Mouse (Mus musculus) liver, postnatal 0 days (tissue): ENCODE data around the gene Spata20. TPM values are rescaled to one million over a fixed set of nuclear protein-coding genes. Genes with fewer than 3 reads are reported as not detected.

Experiments
- ATAC-seq: fragments of 200-750 bp; cut with Nextera tagmentation; 2 replicates; pipeline ENCODE4 v1.8.0; 2017; ENCODE audit warnings: mild to moderate bottlenecking, moderate library complexity
- DNase-seq: peaks from one replicate; pipeline ENCODE4 v3.0.0-alpha.2; 2016
- H3K27ac ChIP-seq: fragments of 300-500 bp; sonication (generic); 2 replicates; pipeline ENCODE4 v1.5.1; 2014; ENCODE audit warnings: antibody characterized with exemption, moderate library complexity, mild to moderate bottlenecking, low read depth
- H3K27me3 ChIP-seq: fragments of 300-500 bp; sonication (generic); 2 replicates; pipeline ENCODE4 v1.6.1; 2014; ENCODE audit warnings: low read length, control low read depth, mixed read lengths; ENCODE audit not compliant: insufficient read depth
- H3K36me3 ChIP-seq: fragments of 300-500 bp; sonication (generic); replicated peaks from 2 replicates; pipeline ENCODE4 v1.6.1; 2014; ENCODE audit warnings: mild to moderate bottlenecking, control low read depth, low read length, moderate library complexity, mixed read lengths; ENCODE audit not compliant: insufficient read depth
- H3K4me1 ChIP-seq: fragments of 300-500 bp; sonication (generic); 2 replicates; pipeline ENCODE4 v1.6.1; 2014; ENCODE audit warnings: antibody characterized with exemption, mild to moderate bottlenecking, control low read depth; ENCODE audit not compliant: insufficient read depth
- H3K4me2 ChIP-seq: fragments of 300-500 bp; sonication (generic); 2 replicates; pipeline ENCODE4 v1.6.1; 2014; ENCODE audit warnings: low read depth, mild to moderate bottlenecking, low read length, moderate library complexity, mixed read lengths
- H3K4me3 ChIP-seq: fragments of 300-500 bp; sonication (generic); 2 replicates; pipeline ENCODE4 v1.5.1; 2014; ENCODE audit warnings: low read depth, low read length
- H3K9ac ChIP-seq: fragments of 300-500 bp; sonication (generic); replicated peaks from 2 replicates; pipeline ENCODE4 v1.6.1; 2014; ENCODE audit warnings: mild to moderate bottlenecking, moderate library complexity
- H3K9me3 ChIP-seq: fragments of 300-500 bp; sonication (generic); 2 replicates; pipeline ENCODE4 v1.6.1; 2016; ENCODE audit warnings: mild to moderate bottlenecking, control low read depth, low read length, mixed read lengths
- CTCF ChIP-seq: sonication (generic); IDR thresholded peaks from 2 replicates; pipeline ENCODE4 v1.5.1; 2016; ENCODE audit warnings: antibody characterized with exemption, low read depth
- EP300 ChIP-seq: IDR thresholded peaks from 2 replicates; pipeline ENCODE4 v1.6.1; 2016; ENCODE audit warnings: antibody characterized with exemption, low read depth, mild to moderate bottlenecking
- WGBS: fragments of 180-500 bp; shearing (Covaris S2); extraction: QIAGEN DNeasy Blood & Tissue Kit; methylation state at CpG from one replicate; pipeline ENCODE4 v1.1.7; 2014; ENCODE audit not compliant: insufficient replicate concordance; 5-methylcytosine and 5-hydroxymethylcytosine counted together
- polyA plus RNA-seq: library from polyadenylated mRNA; unstranded; fragments of >200 nt; fragmentation: Nextera tagmentation; extraction: Ambion mirVana; gene quantifications from 2 replicates; pipeline ENCODE4 v1.2.1, GENCODE M21; 2015

The Spata20 gene
- polyA plus RNA-seq, 1 experiment from 2014 or later = not detected

GRCm38 (mm10) chr11:94484636-94485035 is 1.3 kb downstream of the Spata20 start:
- WGBS = 77% methylated on average over 9 of the region's 9 CpGs
- no peak overlapping the region for H3K4me3 ChIP-seq
- no peak overlapping the region for H3K27ac ChIP-seq
- no peak for ATAC-seq
- no peak overlapping the region for H3K4me2 ChIP-seq
- no peaks in the 10 kb centered on the region for H3K36me3 ChIP-seq
- H3K9me3 ChIP-seq = no peaks in the 10 kb centered on the region
- H3K4me1 ChIP-seq = no peaks in the 10 kb centered on the region
- no peak for DNase-seq
- peaks cover 26% of the 10 kb centered on the region; the same call in 1 of the 2 replicates for H3K27me3 ChIP-seq
- TF ChIP-seq CTCF (no peak), EP300 (no peak)
- no peak overlapping the region for H3K9ac ChIP-seq

- ATAC-seq (no peak), DNase-seq (no peak)
- 73% methylated on average over 14 of the region's 14 CpGs for WGBS
- H3K9ac ChIP-seq = no peak overlapping the region
- H3K9me3 ChIP-seq = no peaks in the 10 kb centered on the region
- no peak overlapping the region for H3K27ac ChIP-seq
- H3K36me3 ChIP-seq = no peaks in the 10 kb centered on the region
- no peak for TF ChIP-seq EP300
- TF ChIP-seq CTCF = no peak
- peaks cover 19% of the 10 kb centered on the region; the same call in 1 of the 2 replicates for H3K27me3 ChIP-seq
- no peaks in the 10 kb centered on the region for H3K4me1 ChIP-seq
- no peak overlapping the region for H3K4me2 ChIP-seq
- H3K4me3 ChIP-seq = no peak overlapping the region
Observed at GRCm38 (mm10) chr11:94483921-94484320, 2.1 kb downstream of the Spata20 start.

GRCm38 (mm10) chr11:94483436-94483835 is 2.5 kb downstream of the Spata20 start:
- WGBS = 74% methylated on average over 11 of the region's 11 CpGs
- ATAC-seq (no peak), DNase-seq (no peak)
- TF ChIP-seq CTCF (no peak), EP300 (no peak)
- Histone ChIP-seq H3K36me3 (no peaks in the 10 kb centered on the region), H3K27ac (no peak overlapping the region), H3K27me3 (0 out of 2 replicates have a peak, but pooled peaks cover 19% of the 10 kb centered on the region), H3K4me1 (no peaks in the 10 kb centered on the region), H3K4me3 (no peak overlapping the region), H3K4me2 (no peak overlapping the region), H3K9me3 (no peaks in the 10 kb centered on the region), H3K9ac (no peak overlapping the region)

- H3K4me1 ChIP-seq = no peaks in the 10 kb centered on the region
- ATAC-seq (no peak), DNase-seq (no peak)
- H3K27me3 ChIP-seq = peaks cover 17% of the 10 kb centered on the region; the same call in 1 of the 2 replicates
- no peak overlapping the region for H3K4me2 ChIP-seq
- H3K4me3 ChIP-seq = no peak overlapping the region
- H3K9me3 ChIP-seq = no peaks in the 10 kb centered on the region
- no peaks in the 10 kb centered on the region for H3K36me3 ChIP-seq
- no peak overlapping the region for H3K9ac ChIP-seq
- TF ChIP-seq EP300 = no peak
- no peak for TF ChIP-seq CTCF
- 89% methylated on average over 11 of the region's 11 CpGs for whole genome bisulfite sequencing
- no peak overlapping the region for H3K27ac ChIP-seq
Observed at GRCm38 (mm10) chr11:94482738-94483137, 3.2 kb downstream of the Spata20 start.

GRCm38 (mm10) chr11:94481963-94482362 is 4.0 kb downstream of the Spata20 start:
- 90% methylated on average over 7 of the region's 7 CpGs for WGBS

GRCm38 (mm10) chr11:94480382-94480781 is 5.6 kb downstream of the Spata20 start:
- WGBS = 77% methylated on average over 9 of the region's 9 CpGs
- Histone ChIP-seq H3K4me1 (no peaks in the 10 kb centered on the region), H3K27me3 (peaks cover 32% of the 10 kb centered on the region)

More at GRCm38 (mm10) chr11:94481963-94482362, 4.0 kb downstream of the Spata20 start:
- no peak overlapping the region for H3K27ac ChIP-seq
- H3K4me2 ChIP-seq = no peak overlapping the region
- TF ChIP-seq EP300 (no peak), CTCF (no peak)
- H3K4me1 ChIP-seq = no peaks in the 10 kb centered on the region
- DNase-seq (no peak), ATAC-seq (no peak)
- H3K4me3 ChIP-seq = no peak overlapping the region
- no peaks in the 10 kb centered on the region for H3K9me3 ChIP-seq
- H3K9ac ChIP-seq = no peak overlapping the region
- H3K36me3 ChIP-seq = no peaks in the 10 kb centered on the region
- H3K27me3 ChIP-seq = peaks cover 22% of the 10 kb centered on the region; the same call in 1 of the 2 replicates

GRCm38 (mm10) chr11:94477651-94478050 is 8.3 kb downstream of the Spata20 start:
- H3K36me3 ChIP-seq = no peaks in the 10 kb centered on the region
- peaks cover 56% of the 10 kb centered on the region for H3K27me3 ChIP-seq
- no peak for DNase-seq
- ATAC-seq = no peak
- no peak for TF ChIP-seq CTCF
- TF ChIP-seq EP300 = no peak
- H3K27ac ChIP-seq = no peak overlapping the region
- H3K4me1 ChIP-seq = peaks cover 8% of the 10 kb centered on the region
- no peaks in the 10 kb centered on the region for H3K9me3 ChIP-seq
- H3K9ac ChIP-seq = no peak overlapping the region
- no peak overlapping the region for H3K4me2 ChIP-seq
- H3K4me3 ChIP-seq = no peak overlapping the region
- WGBS = 63% methylated on average over 6 of the region's 6 CpGs

More at GRCm38 (mm10) chr11:94480382-94480781, 5.6 kb downstream of the Spata20 start:
- H3K27ac ChIP-seq = no peak overlapping the region
- ATAC-seq (no peak), DNase-seq (no peak)
- no peak overlapping the region for H3K4me3 ChIP-seq
- no peak overlapping the region for H3K9ac ChIP-seq
- H3K9me3 ChIP-seq = no peaks in the 10 kb centered on the region
- H3K4me2 ChIP-seq = no peak overlapping the region
- no peaks in the 10 kb centered on the region for H3K36me3 ChIP-seq
- TF ChIP-seq EP300 = no peak
- TF ChIP-seq CTCF = no peak
